Mouse (Mus musculus): Measurements from ENCODE around the gene Mast1.
"Not testable (repeated sequence)": the region's sequence is repeated elsewhere in the genome, so short reads cannot be mapped to it uniquely, and the experiment has no call there.

Mast1 gene

DNA sequence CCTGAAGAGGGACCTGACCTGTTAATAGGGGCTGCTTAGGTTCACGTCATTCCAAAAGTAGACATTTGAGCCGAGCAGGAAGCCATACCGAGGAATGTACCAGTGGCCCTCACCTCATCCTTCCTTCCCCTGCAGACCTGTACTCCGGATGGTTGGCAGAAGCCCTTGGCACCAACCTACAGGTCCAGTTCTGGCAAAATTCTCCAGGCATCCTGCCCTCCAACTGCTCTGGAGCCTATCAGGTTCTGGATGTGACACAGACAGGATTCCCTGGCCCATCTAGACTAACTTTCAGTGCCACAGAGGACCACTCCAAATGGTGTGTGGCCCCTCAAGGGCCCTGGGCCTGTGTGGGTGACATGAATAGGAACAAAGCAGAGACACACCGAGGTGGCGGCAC is 26.6 kb downstream of the Mast1 start:
- DNase-seq (ENCODE audit: low read depth, low spot score) = no peak

DNA sequence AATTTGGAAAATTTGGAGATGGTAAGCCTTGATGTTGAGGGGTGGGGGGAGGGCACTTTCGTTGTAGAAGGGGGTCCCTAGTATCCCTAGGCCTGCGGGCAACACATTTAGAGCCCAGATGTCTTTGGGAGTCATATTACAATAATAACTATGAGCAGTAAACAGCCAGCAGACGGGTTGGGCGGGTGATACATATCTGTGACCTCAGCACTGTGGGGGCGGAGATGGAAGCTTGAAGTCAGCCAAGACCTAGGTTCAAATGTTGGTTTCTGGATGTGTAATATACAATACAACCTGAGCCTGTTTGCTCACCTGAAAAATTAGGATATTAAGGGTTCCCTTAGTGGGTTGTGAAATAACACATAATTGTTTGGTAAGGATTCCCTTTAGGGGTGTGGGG is 27.2 kb downstream of the Mast1 start:
- DNase-seq (ENCODE audit: low read depth, low spot score) = no peak

- DNase-seq (ENCODE audit: low read depth, low spot score) = no peak
These were observed 27.9 kb downstream of the Mast1 start for GRCm38 (mm10) chr8:84909162-84909767.

DNA sequence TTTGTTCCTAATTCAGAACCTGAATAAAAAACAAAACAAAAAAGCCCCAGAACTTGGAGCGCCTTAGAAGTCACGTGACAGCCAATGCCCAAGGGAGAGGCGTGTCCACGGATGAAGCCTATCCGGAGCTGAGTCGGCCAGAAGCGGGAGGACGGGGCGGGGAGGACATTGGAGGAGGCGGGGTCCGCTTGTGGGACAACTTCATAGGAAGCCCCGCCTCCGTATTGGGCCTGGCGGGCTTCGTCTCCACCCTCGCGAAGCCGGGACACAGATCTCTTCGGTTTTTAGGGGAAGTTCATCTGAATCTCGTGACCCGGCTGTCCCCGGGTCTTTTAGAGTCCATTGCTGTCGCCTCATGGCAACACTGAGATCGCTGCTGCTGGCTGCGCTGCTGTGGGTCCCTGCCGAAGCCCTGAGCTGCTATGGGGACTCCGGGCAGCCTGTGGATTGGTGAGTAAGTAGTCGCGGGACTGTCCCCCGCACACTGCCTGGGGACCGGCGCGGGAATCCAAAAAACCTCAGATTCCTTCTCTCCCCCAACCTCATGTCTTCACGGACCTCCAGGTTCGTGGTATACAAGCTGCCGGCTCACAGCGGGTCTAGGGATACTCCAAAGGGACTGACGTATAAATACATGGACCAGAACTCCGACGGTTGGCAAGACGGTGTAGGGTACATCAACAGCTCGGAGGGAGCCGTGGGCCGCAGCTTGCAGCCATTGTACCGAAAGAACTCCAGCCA is 28.6 kb downstream of the Mast1 start, which contains the start of gene Dnase2a:
Dnase2a (plus strand) TSS at position 140 of the 741 bp plus-strand sequence.
- peak; percentile 94 for DNase-seq (ENCODE audit: low read depth, low spot score)

DNA sequence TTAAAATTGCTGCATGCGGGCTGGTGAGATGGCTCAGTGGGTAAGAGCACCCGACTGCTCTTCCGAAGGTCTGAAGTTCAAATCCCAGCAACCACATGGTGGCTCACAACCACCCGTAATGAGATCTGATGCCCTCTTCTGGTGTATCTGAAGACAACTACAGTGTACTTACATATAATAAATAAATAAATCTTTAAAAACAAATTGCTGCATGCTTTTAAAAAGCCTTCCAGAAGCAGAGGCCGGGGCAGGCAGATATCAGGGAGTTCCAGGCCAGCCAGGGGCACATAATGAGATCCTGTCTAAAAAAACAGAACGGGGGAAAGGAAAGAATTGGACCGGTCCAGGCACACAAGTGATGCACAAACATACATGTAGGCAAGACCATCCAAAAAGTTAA is 29.2 kb downstream of the Mast1 start:
- DNase-seq (ENCODE audit: low read depth, low spot score) = not testable (repeated sequence)

DNA sequence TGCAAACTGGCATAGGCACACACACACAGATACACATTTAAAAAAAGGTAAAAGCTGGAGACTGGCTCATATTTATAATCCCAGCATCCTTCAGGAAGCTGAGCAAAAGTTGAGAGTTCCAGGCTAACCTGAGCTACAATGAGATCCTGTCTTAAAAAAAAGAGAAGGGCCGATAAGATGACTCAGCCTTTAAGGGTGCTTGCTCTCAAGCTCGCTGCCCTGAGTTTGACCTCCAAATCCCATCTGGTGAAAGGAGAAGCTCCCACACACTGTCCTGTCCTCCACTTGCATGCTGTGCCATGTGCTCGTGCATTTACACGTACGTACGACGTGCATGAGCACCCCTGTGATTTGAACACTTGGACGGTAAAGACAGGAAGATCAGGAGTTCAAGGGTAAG is 29.7 kb downstream of the Mast1 start:
- DNase-seq (ENCODE audit: low read depth, low spot score) = no peak

GRCm38 (mm10) chr8:84907037-84907436 is 30.1 kb downstream of the Mast1 start:
- DNase-seq (ENCODE audit: low read depth, low spot score) = no peak

GRCm38 (mm10) chr8:84904351-84904750 is 32.8 kb downstream of the Mast1 start:
- no peak for DNase-seq (ENCODE audit: low read depth, low spot score)

DNA sequence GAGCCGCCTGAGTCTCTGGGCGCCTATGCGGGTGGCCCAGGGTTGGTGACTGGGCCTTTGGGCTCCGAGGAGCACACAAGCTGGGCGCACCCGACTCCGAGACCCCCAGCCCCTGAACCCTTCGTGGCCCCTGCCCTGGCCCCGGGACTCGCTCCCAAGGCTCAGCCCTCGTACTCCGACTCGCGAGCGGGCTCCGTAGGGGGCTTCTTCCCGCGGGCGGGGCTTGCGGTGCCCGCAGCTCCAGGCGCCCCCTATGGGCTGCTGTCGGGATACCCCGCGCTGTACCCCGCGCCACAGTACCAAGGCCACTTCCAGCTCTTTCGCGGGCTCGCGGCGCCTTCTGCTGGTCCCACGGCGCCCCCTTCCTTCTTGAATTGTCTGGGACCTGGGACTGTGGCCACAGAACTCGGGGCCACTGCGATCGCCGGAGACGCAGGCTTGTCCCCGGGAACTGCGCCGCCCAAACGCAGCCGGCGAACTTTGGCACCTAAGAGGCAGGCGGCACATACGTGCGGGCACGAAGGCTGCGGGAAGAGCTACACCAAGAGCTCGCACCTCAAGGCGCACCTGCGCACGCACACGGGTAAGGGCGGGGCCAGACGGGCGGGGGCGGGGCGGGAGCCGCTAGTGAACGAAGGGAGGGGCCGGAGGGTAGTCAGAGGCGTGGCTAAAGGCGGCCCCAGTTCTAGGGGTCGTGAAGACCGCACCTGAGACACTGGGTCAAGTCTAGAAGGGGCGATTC is 34.1 kb downstream of the Mast1 start:
- peak; percentile 87 for DNase-seq (ENCODE audit: low read depth, low spot score)

DNA sequence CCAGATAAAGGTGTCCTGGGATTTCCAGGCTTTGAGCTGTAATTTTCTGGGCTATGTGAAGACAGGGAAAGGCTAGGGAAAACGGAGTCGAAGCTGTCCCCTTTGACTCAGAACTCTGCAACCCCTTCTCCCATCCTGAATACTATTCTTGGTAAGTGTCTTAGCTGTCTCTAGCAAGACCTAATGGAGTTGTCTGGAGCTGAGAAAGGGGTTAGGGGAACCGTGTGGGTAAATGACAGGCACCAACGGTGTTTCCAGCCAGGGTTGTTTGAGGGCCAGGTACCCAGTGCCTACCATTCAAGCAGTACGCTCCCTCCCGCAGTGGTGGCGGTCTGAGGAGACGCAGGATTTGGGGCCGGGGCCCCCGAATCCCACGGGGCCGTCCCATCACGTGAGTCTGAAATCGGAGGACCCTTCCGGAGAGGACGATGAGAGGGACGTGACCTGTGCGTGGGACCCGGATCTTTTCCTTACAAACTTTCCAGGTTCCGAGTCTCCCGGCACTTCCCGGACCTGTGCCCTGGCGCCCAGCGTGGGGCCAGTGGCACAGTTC is 34.7 kb downstream of the Mast1 start:
- no peak for DNase-seq (ENCODE audit: low read depth, low spot score)

DNA sequence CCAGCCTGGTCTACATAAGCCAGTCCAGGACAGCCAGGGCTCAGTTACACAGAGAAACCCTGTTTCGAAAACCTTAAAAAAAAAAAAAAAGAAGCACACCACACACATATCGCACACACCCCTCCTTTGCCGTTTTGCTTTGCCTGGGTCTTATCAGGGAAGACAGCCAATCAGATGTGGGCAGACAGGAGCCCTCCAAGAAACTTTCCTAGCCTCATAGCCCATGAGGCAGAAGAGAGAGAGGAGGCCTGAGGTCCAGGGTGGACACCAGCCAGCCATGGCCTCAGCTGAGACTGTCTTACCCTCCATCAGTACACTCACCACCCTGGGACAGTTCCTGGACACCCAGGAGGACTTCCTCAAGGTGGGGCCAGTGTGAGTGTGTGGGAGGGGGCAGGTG is 35.4 kb downstream of the Mast1 start, which contains the start of gene Klf1:
Klf1 (plus strand) TSS at position 177 of the 400 bp plus-strand sequence.
- no peak for DNase-seq (ENCODE audit: low read depth, low spot score)

DNA sequence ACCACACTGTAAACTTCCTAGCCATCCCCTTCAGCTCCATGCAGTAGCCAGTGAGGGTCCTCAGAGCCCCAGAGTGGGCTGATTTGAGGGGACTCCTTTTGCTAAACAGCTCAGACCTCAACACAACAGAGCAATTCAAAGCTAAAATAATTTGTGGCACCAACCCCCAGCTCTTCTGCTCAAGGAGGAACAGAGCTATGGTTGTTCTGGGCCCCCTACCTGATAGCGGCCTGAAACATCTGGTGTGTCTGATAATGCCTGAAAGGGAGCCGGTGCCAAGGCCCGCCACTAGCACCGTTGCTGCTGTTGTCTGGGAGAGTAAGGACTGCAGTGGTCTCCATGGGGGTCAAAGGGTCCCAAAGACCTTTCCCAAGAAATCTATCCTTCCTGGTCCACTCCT is 36.1 kb downstream of the Mast1 start:
- no peak for DNase-seq (ENCODE audit: low read depth, low spot score)

GRCm38 (mm10) chr8:84895963-84896362 is 41.2 kb downstream of the Mast1 start:
- DNase-seq (ENCODE audit: low read depth, low spot score) = no peak

DNA sequence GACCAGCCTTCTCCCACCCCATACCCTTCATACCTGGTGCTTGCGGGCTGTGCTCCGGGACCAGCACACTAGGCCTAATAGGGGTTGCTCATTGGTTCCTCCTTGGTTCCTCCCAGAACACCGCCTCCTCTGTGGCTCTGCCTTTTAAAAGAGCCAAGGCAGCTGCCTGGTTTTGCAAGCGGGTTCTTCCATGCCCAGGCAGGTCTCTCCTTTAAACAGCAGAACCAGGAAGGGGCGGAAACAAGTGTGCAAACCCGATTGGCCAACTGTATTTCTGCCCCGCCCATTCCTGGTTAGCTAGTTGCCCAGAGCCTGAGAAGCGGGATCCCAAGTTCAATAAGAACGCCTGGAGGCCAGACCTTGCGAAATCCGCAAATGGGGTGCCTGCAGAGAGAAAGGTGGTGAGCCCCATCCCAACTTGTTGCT is 43.4 kb downstream of the Mast1 start, which contains the start of gene Gcdh:
Gcdh (minus strand) TSS at position 213 of the 426 bp plus-strand sequence.
- DNase-seq (ENCODE audit: low read depth, low spot score) = peak; percentile 94

DNA sequence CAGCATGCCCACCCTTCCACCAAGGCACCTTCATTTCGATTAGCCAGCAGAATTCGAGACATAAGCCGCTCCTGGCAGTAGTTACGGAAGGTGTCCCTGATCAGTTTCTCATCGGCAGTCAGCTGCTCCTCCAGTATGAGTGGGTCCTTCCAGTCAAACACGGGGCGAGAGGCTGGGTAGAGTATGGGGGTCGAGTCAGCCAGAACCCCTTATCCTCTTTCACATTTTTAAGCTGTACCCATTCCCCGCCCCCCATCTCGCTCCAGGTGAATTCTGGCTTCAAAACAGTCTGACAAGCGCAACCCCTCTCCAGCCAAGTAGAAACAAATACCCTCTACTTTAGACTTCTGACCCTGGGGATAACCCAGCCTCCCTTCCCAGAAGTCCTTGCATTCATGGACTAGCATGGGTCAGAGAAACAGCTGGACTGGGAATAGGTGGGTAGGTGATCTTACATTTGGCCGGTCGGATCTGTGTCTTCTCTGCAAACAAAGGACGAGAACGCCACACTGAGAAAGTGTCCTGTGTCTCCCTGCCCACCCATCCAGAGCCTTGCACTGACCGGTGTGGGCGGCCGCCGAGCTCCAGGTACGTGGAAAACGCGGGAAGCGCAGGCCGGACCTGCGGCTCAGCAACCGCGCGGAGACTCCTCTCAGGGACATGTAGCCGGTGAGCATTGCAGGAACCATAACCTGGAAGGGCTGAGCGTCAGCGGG is 44.0 kb downstream of the Mast1 start:
- no peak for DNase-seq (ENCODE audit: low read depth, low spot score)

DNA sequence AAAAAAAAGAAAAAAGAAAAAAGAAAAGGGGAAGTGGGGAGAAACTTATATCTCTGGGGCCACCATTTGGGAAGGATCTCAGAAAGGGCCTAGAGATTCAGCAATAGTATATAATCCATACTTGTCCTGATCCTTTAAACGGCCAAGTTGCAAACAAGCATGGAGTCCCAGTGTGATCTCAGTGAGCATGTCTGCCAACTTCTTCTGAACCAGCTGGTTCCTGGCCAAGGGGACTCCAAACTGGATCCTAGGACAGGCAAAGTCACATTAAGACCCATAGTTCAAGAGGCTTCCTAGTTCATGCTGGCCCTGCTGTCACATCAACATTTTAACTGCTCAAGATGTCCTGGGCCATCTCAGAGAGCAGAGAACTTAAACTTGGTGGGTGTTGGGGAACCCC is 48.0 kb downstream of the Mast1 start:
- DNase-seq (ENCODE audit: low read depth, low spot score) = no peak

DNA sequence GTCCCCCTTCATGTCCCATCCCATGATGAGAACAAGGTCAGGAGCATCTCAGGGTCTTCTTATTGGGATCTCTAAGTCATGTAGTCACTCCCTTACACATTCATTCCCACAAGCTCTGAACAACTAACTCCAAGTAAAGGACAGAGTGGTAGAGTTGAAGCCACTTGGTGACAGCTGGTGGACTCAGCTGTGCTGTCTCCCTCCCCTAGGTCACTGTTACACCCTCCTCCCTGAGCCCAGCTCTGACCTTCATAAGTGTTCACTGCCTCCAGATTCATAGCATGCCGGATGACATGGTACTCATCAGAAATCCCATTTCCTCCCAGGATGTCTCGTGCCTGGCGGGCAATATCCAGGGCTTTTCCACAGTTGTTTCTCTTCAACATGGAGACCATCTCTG is 48.9 kb downstream of the Mast1 start:
- no peak for DNase-seq (ENCODE audit: low read depth, low spot score)

DNA sequence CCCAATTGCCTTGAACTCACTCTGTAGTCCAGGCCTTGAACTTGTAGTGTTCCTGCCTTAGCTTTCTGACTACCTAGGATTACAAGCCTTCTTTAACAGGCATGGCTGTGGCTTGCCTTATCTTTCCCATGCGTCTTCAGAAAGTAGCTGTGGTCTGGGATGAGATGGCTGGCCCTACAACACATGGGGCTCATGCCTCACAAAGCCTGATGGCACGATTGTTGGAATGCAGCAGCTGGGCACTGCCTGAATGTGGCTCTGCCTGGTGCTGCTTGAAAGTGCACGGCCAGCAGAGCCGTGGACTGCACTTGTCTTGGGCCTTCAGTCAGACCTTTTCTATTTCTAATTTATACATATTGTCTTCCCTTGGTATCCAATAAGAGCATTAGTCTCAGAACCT is 52.4 kb downstream of the Mast1 start:
- DNase-seq (ENCODE audit: low read depth, low spot score) = no peak

DNA sequence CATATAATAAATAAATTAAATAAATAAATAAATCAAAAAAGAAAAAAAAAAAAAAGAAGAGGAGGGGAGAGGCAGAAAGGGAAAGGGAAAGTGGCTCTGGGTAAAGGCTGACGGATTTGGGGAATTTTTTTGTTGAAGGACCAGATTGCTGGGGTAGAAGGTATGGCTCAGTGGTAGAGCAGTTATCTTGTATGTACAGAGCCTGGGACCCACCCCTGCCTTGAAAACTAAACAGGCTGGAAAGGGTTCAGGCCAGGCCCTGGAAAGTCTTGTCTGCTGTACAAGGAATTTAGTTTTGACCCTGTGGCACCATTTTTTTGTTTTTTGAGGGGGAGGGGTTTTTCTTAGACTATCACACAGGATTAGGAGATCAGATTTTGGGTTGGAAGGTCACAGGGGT is 58.2 kb downstream of the Mast1 start:
- no peak for DNase-seq (ENCODE audit: low read depth, low spot score)

- DNase-seq (ENCODE audit: low read depth, low spot score) = no peak
These were observed 59.7 kb downstream of the Mast1 start for GRCm38 (mm10) chr8:84877297-84878035.

DNA sequence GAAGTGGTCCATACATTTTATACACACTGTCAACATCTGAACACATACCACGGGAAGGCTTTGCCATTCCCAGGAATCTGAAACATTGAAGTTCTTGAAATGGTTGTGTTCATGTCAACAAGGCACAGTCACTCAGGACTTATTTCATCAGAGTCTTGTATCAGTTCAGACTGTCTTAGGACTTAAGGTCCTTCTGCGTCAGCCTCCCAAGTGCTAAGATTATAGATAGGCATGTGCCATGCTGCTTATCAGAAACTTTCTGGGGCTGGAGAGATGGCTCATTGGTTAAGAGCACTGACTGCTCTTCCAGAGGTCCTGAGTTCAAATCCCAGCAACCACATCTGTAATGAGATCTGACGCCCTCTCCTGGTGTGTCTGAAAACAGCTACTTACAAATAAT is 62.8 kb downstream of the Mast1 start:
- DNase-seq (ENCODE audit: low read depth, low spot score) = no peak
